Mouse (Mus musculus) G1E (cell line): ENCODE data around the gene Mttp.
"Not testable (repeated sequence)": the region's sequence is repeated elsewhere in the genome, so short reads cannot be mapped to it uniquely, and the experiment has no call there.

Experiments used
- CTCF ChIP-seq: IDR thresholded peaks from 2 replicates; pipeline ENCODE4 v1.5.1; 2012; ENCODE audit warnings: low read depth, low read length, inconsistent platforms, mixed read lengths
- TAL1 ChIP-seq: conservative IDR thresholded peaks from 2 replicates; pipeline ENCODE4 v1.6.1; 2012; ENCODE audit warnings: low read depth, low read length, inconsistent platforms, mixed read lengths

GRCm38 (mm10) chr3:138138146-138138545, 6.6 kb downstream of the Mttp start:
- not testable (repeated sequence) for TF ChIP-seq TAL1, CTCF
